Mouse (Mus musculus) heart, embryonic 10.5 days (tissue): ENCODE data around the gene Npnt. TPM values are rescaled to one million over a fixed set of nuclear protein-coding genes. Genes with fewer than 3 reads are reported as not detected.

Experiments used
- DNase-seq: peaks from one replicate; pipeline ENCODE4 v3.0.0-alpha.2; 2017; ENCODE audit warnings: low spot score
- H3K27ac ChIP-seq: fragments of 300-500 bp; sonication (generic); 2 replicates; pipeline ENCODE4 v1.5.1; 2016; ENCODE audit warnings: mild to moderate bottlenecking
- H3K27me3 ChIP-seq: fragments of 300-500 bp; sonication (generic); 2 replicates; pipeline ENCODE4 v1.6.1; 2016; ENCODE audit warnings: mild to moderate bottlenecking; ENCODE audit not compliant: poor library complexity, insufficient read depth, severe bottlenecking
- H3K36me3 ChIP-seq: fragments of 300-500 bp; sonication (generic); 2 replicates; pipeline ENCODE4 v1.6.1; 2016; ENCODE audit warnings: mild to moderate bottlenecking, moderate library complexity
- H3K4me1 ChIP-seq: fragments of 300-500 bp; sonication (generic); 2 replicates; pipeline ENCODE4 v1.6.1; 2016; ENCODE audit warnings: mild to moderate bottlenecking
- H3K4me3 ChIP-seq: fragments of 300-500 bp; sonication (generic); 2 replicates; pipeline ENCODE4 v1.5.1; 2016; ENCODE audit warnings: mild to moderate bottlenecking, moderate library complexity
- H3K9me3 ChIP-seq: fragments of 300-500 bp; sonication (generic); 2 replicates; pipeline ENCODE4 v1.6.1; 2016; ENCODE audit warnings: mild to moderate bottlenecking, moderate library complexity
- WGBS: fragments of 180-500 bp; shearing (Covaris S2); methylation state at CpG from one replicate; pipeline ENCODE4 v1.1.7; 2016; 5-methylcytosine and 5-hydroxymethylcytosine counted together
- polyA plus RNA-seq: library from polyadenylated mRNA; unstranded; fragments of >200 nt; fragmentation: Nextera tagmentation; extraction: Ambion mirVana; gene quantifications from 2 replicates; pipeline ENCODE4 v1.2.1, GENCODE M21; 2016

The Npnt gene
- polyA plus RNA-seq, 1 experiment from 2014 or later: 26.3 TPM

DNA sequence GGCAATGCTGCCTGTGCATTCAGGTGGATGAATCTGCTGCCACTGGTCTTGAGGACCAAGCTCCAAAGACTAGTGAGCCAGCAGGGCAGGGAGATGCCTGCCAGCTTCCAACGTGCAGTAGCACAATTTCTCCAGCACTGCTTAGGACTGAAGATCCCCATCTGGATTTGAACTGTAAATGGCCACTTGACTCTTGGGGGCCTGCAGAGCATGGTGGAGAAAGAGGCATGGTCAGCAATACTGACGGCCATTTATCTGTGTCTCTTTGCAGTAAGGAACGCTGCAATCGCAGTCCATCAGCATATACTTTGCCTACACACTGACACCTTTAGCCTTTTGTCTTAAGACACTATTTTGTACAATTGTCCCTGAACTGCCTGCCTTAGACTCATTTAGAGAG, 113.0 kb downstream of the Npnt start:
- Histone ChIP-seq H3K27me3 (no peaks in the 10 kb centered on the region), H3K36me3 (peaks cover 19% of the 10 kb centered on the region; the same call in 1 of the 2 replicates), H3K4me1 (peaks cover 9% of the 10 kb centered on the region; the same call in 1 of the 2 replicates), H3K27ac (no peak overlapping the region), H3K4me3 (no peak overlapping the region), H3K9me3 (no peaks in the 10 kb centered on the region)
- WGBS: 76% methylated on average over 4 of the region's 4 CpGs
- peak; percentile 19 for DNase-seq

DNA sequence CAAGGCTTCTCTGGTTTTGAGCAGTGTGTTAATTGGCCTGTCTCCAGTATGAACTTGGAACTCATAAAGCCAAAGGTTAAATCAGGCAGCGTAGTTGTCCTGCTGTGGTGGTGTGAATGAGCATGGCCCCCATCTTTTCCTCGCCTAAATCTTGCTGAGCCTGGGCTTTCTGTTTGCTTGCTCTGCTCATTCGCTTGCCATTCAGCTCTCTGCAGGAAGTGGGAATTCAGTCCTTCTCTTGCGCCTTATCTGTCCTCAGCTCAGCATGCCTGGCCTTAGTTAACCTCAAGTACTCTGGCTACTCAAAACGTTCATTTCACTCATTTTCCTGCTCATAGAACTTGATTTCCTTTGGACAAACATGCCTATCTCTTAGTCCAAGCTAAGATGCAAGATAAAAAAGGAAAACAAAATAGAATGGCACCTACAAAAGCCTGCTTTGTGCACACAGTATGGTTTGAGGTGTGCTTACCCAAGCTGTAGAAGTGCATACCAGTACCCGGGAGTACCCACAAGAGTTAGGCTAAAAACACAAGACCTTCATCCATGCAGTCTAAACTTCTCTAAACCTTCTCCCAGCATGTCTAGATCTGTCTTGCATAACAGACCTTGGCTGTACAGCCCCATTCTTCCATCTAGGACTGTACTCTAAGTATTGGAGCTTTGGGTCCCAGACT, 114.8 kb downstream of the Npnt start:
- peaks cover 15% of the 10 kb centered on the region; the same call in 1 of the 2 replicates for H3K36me3 ChIP-seq
- H3K27me3 ChIP-seq: no peaks in the 10 kb centered on the region
- H3K27ac ChIP-seq: no peak overlapping the region
- H3K9me3 ChIP-seq: no peaks in the 10 kb centered on the region
- H3K4me3 ChIP-seq: no peak overlapping the region
- peak; percentile 75 for DNase-seq
- WGBS: 49% methylated on average over 6 of the region's 6 CpGs
- H3K4me1 ChIP-seq: peaks cover 25% of the 10 kb centered on the region

Other genes starting within 250 kb of the Npnt start
- gene Ints12, start 141.5 kb upstream of the Npnt start, polyA plus RNA-seq: 14.2 and 16.9 TPM in 2 replicates
- 6.1 and 7.6 TPM in 2 replicates for gene Gstcd, start 141.7 kb upstream of the Npnt start, polyA plus RNA-seq